Mouse (Mus musculus) midbrain, embryonic 11.5 days (tissue): ENCODE measurements around the gene Ripor3. TPM values are rescaled to one million over a fixed set of nuclear protein-coding genes. Genes with fewer than 3 reads are reported as not detected.

Source experiments
- ATAC-seq: fragments of 200-750 bp; cut with Nextera tagmentation; 2 replicates; pipeline ENCODE4 v1.8.0; 2017; ENCODE audit warnings: moderate TSS enrichment, moderate library complexity; ENCODE audit not compliant: low FRiP score
- DNase-seq: peaks from one replicate; pipeline ENCODE4 v3.0.0; 2015; ENCODE audit warnings: low spot score; ENCODE audit errors: missing footprints
- H3K27ac ChIP-seq: fragments of 300-500 bp; sonication (generic); 2 replicates; pipeline ENCODE4 v1.5.1; 2014; ENCODE audit warnings: low read depth, low read length
- H3K27me3 ChIP-seq: fragments of 300-500 bp; sonication (generic); 2 replicates; pipeline ENCODE4 v1.6.1; 2014; ENCODE audit warnings: mild to moderate bottlenecking, low read length, moderate library complexity, mixed read lengths; ENCODE audit not compliant: control insufficient read depth, insufficient read depth
- H3K36me3 ChIP-seq: fragments of 300-500 bp; sonication (generic); 2 replicates; pipeline ENCODE4 v1.6.1; 2014; ENCODE audit warnings: mild to moderate bottlenecking, low read length, moderate library complexity, mixed read lengths; ENCODE audit not compliant: control insufficient read depth, insufficient read depth
- H3K4me1 ChIP-seq: fragments of 300-500 bp; sonication (generic); 2 replicates; pipeline ENCODE4 v1.6.1; 2014; ENCODE audit warnings: low read length; ENCODE audit not compliant: control insufficient read depth, insufficient read depth
- H3K4me2 ChIP-seq: fragments of 300-500 bp; sonication (generic); 2 replicates; pipeline ENCODE4 v1.6.1; 2014; ENCODE audit warnings: mild to moderate bottlenecking, moderate library complexity
- H3K4me3 ChIP-seq: fragments of 300-500 bp; sonication (generic); 2 replicates; pipeline ENCODE4 v1.5.1; 2014; ENCODE audit warnings: low read depth, low read length
- H3K9ac ChIP-seq: fragments of 300-500 bp; sonication (generic); 2 replicates; pipeline ENCODE4 v1.6.1; 2014; ENCODE audit warnings: low read length
- H3K9me3 ChIP-seq: fragments of 300-500 bp; sonication (generic); 2 replicates; pipeline ENCODE4 v1.6.1; 2016; ENCODE audit warnings: low read length; ENCODE audit not compliant: control insufficient read depth
- WGBS: fragments of 180-500 bp; shearing (Covaris S2); extraction: QIAGEN DNeasy Blood & Tissue Kit; methylation state at CpG from one replicate; pipeline ENCODE4 v1.1.7; 2014; 5-methylcytosine and 5-hydroxymethylcytosine counted together
- polyA plus RNA-seq: library from polyadenylated mRNA; unstranded; fragments of >200 nt; fragmentation: Nextera tagmentation; extraction: Ambion mirVana; gene quantifications from 2 replicates; pipeline ENCODE4 v1.2.1, GENCODE M21; 2014

The Ripor3 gene
- polyA plus RNA-seq, 1 experiment from 2014 or later = 0.57 TPM

DNA sequence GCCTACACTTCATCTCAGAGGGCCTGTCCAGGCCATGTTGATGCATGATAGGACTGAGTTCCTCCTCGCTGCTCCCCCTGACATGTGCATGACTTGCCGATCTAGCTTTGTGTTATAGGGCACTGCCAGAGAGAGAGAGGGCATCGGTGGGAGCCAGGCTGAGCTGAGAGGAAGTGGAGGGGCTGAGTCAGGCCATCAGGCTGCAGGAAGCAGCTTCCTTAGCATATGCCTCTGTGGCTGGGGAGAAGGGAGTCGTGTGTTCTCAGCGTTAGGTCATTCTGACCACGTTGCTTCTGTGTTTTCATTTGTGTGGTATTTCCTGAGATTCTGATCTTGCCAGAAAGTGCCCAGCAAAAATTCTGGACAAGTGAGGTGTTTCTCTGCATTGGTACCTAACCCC is 61.2 kb downstream of the Ripor3 start:
- peaks cover 2% of the 10 kb centered on the region; the same call in 1 of the 2 replicates for H3K4me1 ChIP-seq
- no peak overlapping the region for H3K27ac ChIP-seq
- no peaks in the 10 kb centered on the region for H3K27me3 ChIP-seq
- no peaks in the 10 kb centered on the region for H3K36me3 ChIP-seq
- ATAC-seq (no peak), DNase-seq (no peak)
- WGBS = 78% methylated on average over 6 of the region's 6 CpGs
- H3K4me2 ChIP-seq = no peak overlapping the region
- H3K4me3 ChIP-seq = no peak overlapping the region
- H3K9me3 ChIP-seq = no peaks in the 10 kb centered on the region
- no peak overlapping the region for H3K9ac ChIP-seq

DNA sequence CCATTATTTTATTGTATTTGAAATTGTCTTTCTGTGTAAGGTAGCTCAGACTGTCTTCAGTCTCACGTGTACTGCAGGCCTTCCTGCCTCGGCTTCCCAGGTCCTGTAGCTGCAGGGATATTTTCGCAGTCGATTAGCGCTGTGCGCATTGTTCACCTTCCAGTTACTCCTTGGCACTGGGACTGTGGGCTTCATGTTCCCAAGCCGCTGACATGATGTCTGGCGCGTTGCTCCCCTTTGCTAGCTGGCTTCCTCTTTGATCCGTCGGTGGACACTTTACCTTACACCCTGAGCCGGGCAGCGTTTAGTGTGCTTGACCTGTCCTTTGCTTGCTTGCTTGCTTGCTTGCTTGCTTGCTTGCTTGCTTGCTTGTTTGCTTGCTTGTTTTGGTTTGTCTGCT is 61.9 kb downstream of the Ripor3 start:
- Histone ChIP-seq H3K4me1 (peaks cover 3% of the 10 kb centered on the region; the same call in 1 of the 2 replicates), H3K27ac (no peak overlapping the region), H3K36me3 (no peaks in the 10 kb centered on the region), H3K4me3 (no peak overlapping the region), H3K9me3 (no peaks in the 10 kb centered on the region), H3K9ac (no peak overlapping the region), H3K4me2 (no peak overlapping the region), H3K27me3 (no peaks in the 10 kb centered on the region)
- whole genome bisulfite sequencing = 90% methylated on average over 13 of the region's 13 CpGs
- DNase-seq (no peak), ATAC-seq (no peak)

DNA sequence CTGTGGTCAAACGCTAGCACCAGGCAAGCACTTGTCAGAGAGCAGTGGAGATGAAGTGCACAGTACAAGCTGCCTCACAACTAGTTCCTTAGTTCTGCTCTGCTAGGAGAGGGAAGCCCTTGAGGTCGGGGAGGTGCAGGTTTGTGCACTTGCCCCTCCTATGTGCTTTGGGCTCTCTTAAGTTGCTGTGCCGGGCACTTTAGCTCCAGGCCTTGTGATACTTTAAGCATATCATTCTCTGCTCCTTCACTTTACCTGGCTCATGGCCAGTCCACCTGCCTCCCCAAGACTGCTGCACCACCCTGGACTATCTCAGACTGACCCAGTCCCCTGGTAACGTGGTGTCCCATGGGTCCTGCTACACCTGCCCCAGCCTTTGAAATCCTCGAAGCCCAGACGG is 62.4 kb downstream of the Ripor3 start:
- Histone ChIP-seq H3K27ac (no peak overlapping the region), H3K36me3 (no peaks in the 10 kb centered on the region), H3K9ac (no peak overlapping the region), H3K4me1 (peaks cover 8% of the 10 kb centered on the region; the same call in 1 of the 2 replicates), H3K9me3 (no peaks in the 10 kb centered on the region), H3K4me3 (no peak overlapping the region), H3K27me3 (no peaks in the 10 kb centered on the region), H3K4me2 (no peak overlapping the region)
- DNase-seq (no peak), ATAC-seq (no peak)
- WGBS = 79% methylated on average over 6 of the region's 6 CpGs

DNA sequence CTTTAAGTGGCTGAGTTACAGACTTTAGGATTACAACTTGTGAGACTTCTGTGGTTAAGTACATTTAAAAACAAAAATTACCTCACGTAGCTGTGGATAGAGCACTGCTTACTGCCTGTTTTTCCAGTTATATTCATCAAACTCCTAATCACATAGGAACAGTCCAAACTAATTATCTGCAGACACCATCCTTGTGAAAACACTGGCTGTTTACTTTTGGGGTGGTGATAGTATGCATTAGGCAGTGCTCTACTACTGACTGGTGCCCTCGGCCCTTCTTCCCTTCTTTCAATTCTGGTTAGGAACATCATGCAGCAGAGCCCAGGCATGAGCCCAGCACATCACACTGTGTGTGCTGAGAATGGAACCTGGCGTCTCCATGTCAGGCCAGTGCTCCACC is 63.2 kb downstream of the Ripor3 start:
- Histone ChIP-seq H3K4me1 (peaks cover 14% of the 10 kb centered on the region), H3K27ac (no peak overlapping the region), H3K27me3 (no peaks in the 10 kb centered on the region), H3K4me2 (no peak overlapping the region), H3K9ac (no peak overlapping the region), H3K36me3 (no peaks in the 10 kb centered on the region), H3K4me3 (no peak overlapping the region), H3K9me3 (no peaks in the 10 kb centered on the region)
- DNase-seq (no peak), ATAC-seq (no peak)
- WGBS = 80% methylated on average over 3 of the region's 3 CpGs

DNA sequence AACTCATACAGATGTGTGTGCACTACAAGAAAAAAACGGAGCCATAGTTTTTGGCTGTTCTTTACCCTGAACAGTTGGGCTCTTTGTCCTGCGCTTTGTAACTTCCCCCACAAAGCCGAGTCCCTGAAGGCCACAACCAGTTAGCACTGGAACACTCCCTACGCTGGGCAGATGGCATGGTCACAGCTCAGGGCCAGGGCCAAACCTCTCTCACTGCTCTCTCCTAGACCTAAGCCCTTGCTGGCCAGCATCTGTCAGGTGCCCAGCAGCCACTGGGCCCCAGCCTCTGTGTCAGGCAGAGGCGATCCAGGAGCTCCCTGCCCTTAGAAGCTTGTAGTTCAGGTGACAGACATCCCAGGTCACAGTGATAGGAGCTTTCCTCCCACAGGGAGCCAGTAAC is 65.0 kb downstream of the Ripor3 start:
- H3K9ac ChIP-seq = no peak overlapping the region
- H3K4me3 ChIP-seq = no peak overlapping the region
- DNase-seq (no peak), ATAC-seq (no peak)
- H3K4me1 ChIP-seq = peaks cover 28% of the 10 kb centered on the region
- no peak overlapping the region for H3K27ac ChIP-seq
- 86% methylated on average over 5 of the region's 5 CpGs for WGBS
- H3K4me2 ChIP-seq = no peak overlapping the region
- H3K27me3 ChIP-seq = no peaks in the 10 kb centered on the region
- H3K36me3 ChIP-seq = no peaks in the 10 kb centered on the region
- H3K9me3 ChIP-seq = no peaks in the 10 kb centered on the region

DNA sequence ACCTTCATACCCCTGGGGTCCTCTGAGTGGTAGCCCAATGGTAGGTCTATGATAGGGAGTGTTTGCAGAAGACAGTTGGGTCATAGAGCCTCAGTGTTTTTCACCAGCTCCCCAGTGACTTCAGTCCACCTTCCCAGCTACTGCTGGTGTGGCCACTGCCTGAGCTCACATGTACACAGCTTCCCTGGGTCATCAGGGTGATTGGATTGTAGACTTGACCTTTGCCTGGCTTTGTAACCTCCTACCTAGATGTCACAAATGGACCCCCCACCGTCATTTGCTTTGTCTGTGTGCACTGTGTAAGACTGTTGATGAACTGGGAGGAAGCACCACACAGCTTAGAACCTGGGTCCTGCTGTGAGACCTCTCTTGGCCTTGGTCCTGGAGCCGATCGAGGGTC is 66.2 kb downstream of the Ripor3 start:
- ATAC-seq (no peak), DNase-seq (no peak)
- H3K27ac ChIP-seq = no peak overlapping the region
- H3K4me3 ChIP-seq = no peak overlapping the region
- no peaks in the 10 kb centered on the region for H3K36me3 ChIP-seq
- no peaks in the 10 kb centered on the region for H3K27me3 ChIP-seq
- no peak overlapping the region for H3K9ac ChIP-seq
- H3K4me2 ChIP-seq = no peak overlapping the region
- H3K9me3 ChIP-seq = no peaks in the 10 kb centered on the region
- peaks cover 32% of the 10 kb centered on the region for H3K4me1 ChIP-seq
- WGBS = 77% methylated on average over 3 of the region's 3 CpGs

DNA sequence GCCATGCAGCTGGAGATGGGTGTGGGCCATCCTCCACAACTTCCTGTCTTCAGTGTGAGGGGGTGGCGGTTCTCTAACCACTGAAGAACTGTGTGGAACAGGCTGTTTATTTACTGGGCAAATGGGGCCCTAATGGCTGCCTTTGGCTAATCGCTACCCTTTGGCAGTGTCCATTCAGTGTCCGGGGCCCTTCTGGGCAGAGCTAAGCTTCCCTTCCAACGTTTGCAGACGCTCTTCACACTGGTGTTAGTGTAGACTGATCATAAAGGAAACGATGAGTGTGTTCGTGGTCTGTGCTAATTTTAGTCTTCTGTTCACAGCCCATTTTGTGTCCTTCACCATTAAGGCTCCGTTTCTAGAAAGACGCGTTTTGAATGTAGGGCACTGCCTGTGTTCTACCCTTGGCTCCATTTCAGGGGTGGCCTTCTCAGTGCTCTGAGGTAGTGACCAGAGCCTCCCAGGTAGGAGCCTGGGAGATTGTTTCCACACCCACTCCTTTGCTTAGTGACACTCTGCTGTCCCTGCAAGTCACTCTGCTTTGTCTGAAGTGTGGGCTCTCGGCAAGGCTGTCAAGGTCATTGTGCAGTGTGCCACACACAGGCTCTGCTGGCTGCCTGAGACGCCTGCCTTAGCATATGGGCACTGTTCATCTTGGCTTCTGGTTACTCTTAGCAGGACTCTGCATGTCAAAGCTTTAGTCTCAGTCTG is 67.3 kb downstream of the Ripor3 start:
- H3K9ac ChIP-seq = no peak overlapping the region
- 86% methylated on average over 12 of the region's 12 CpGs for WGBS
- ATAC-seq (no peak), DNase-seq (no peak)
- H3K27me3 ChIP-seq = no peaks in the 10 kb centered on the region
- no peaks in the 10 kb centered on the region for H3K36me3 ChIP-seq
- H3K4me2 ChIP-seq = no peak overlapping the region
- peaks cover 32% of the 10 kb centered on the region for H3K4me1 ChIP-seq
- H3K9me3 ChIP-seq = no peaks in the 10 kb centered on the region
- H3K4me3 ChIP-seq = no peak overlapping the region
- H3K27ac ChIP-seq = peak overlapping the region; percentile 25; the same call in 1 of the 2 replicates

DNA sequence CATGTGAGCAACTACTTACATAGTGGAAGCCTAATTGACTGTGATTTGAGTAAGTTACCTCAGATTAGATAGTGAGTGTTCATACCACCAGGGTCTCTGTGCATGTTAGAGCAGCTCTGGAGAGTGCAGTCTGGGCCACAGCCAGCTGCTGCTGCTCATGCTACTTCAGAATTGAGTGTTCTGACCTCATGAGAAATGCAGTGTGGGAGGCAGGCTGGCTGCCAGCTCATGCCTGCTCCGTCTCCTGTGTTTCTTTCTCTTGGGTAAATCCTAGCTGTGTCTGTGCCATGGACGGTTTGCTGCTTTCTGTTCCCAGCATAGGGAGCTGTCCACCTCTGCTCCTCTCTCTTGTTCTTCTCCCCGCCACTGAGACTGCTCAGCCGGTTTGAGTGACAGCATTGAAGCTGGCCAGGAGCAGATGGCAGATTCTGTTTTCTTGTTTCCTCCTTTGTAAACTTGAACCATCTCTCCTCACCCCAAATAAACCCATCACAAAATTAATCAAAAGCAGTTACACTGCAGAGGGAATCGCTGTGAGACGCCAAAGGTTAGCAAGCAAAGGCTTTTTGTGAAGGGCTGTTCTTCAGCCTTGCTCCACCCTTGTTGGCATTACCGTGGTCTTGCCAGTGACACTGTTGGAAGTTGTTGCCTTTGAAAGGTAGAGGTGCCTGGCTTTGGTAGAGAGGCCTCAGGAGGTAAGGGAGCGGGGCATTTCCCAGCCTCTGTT is 68.1 kb downstream of the Ripor3 start:
- Histone ChIP-seq H3K27me3 (no peaks in the 10 kb centered on the region), H3K9me3 (no peaks in the 10 kb centered on the region), H3K9ac (no peak overlapping the region), H3K27ac (peak overlapping the region; percentile 25; the same call in 1 of the 2 replicates), H3K4me1 (peaks cover 32% of the 10 kb centered on the region), H3K4me3 (no peak overlapping the region), H3K4me2 (no peak overlapping the region), H3K36me3 (no peaks in the 10 kb centered on the region)
- DNase-seq = no peak
- 50% methylated on average over 8 of the region's 8 CpGs for WGBS
- no peak for ATAC-seq

DNA sequence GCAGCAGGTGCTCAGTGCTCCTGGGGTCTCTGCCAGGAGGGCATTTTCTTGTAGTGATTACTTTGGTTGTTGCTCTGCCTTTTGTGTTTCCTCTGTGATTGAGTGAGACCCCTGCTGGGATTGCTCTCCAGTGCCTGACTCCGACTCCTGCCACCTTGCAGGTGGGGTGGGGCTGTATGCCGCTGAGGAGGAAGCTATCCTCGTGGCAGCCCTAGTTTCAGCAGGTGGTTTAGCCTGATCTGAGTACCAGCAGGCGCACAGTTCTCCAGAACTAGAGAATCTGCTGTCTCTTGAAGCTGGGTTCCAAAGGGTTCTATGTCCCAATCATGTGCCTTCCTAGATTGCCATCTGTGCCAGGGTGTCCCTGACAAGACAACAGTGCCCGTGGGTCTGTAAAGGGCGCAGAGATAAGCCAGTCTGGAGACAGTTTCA is 68.7 kb downstream of the Ripor3 start:
- Histone ChIP-seq H3K9ac (no peak overlapping the region), H3K27ac (peak overlapping the region; percentile 25; the same call in 1 of the 2 replicates), H3K9me3 (no peaks in the 10 kb centered on the region), H3K4me1 (peaks cover 32% of the 10 kb centered on the region), H3K4me3 (no peak overlapping the region), H3K27me3 (no peaks in the 10 kb centered on the region), H3K36me3 (no peaks in the 10 kb centered on the region), H3K4me2 (no peak overlapping the region)
- WGBS = 52% methylated on average over 6 of the region's 6 CpGs
- ATAC-seq (no peak), DNase-seq (no peak)
